Mouse (Mus musculus): Measurements from ENCODE around the gene Hddc3. TPM values are rescaled to one million over a fixed set of nuclear protein-coding genes. Genes with fewer than 3 reads are reported as not detected.

Hddc3 gene
- polyA plus RNA-seq, 2 experiments: 2.8 to 5.3 TPM

DNA sequence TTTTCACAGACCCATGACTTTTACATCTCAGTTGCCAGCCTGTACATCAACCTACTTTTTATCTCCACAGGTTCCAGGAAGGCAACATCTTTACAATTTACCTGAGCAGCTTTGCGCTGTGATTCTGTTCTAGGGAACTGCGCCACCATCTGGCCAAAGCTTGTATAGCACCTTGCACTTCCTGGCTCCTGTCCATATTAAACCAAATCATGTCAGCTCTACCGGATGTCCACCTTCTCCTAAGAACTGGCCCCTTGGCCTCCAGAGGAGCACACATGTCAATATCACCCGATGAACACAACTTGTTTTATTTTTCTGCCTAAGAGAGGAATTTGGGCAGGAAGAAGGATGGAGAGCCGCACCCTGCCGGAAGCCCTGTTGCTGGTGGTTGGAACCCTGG lies 34.6 kb downstream of the Hddc3 start:
- H3K4me2 ChIP-seq (ENCODE audit: low read depth): no peak overlapping the region
- H3K27me3 ChIP-seq (ENCODE audit: control insufficient read depth, insufficient read depth, low read length): no peaks in the 10 kb centered on the region
- no peaks in the 10 kb centered on the region for H3K9me3 ChIP-seq (ENCODE audit: control insufficient read depth, low read length)
- no peaks in the 10 kb centered on the region for H3K36me3 ChIP-seq (replicated peaks; ENCODE audit: control insufficient read depth, insufficient read depth, low read depth)
- H3K27ac ChIP-seq: no peak overlapping the region
- no peak overlapping the region for H3K4me3 ChIP-seq (ENCODE audit: insufficient read depth in 1 of 2, low read depth in 2 of 2, low read length in 2 of 2)
- peaks cover 0 to 3% of the 10 kb centered on the region in 2 experiments; a peak in 1 of 4 replicates for H3K4me1 ChIP-seq (replicated peaks; ENCODE audit: control insufficient read depth in 2 of 2, insufficient read depth in 2 of 2, low read length in 1 of 2)
- WGBS (ENCODE audit: insufficient replicate concordance): 37% methylated on average over 6 of the region's 6 CpGs
- DNase-seq (ENCODE audit: low read depth in 3 of 3, low spot score in 3 of 3) (no peak), ATAC-seq (ENCODE audit: insufficient read depth) (no peak)
- H3K9ac ChIP-seq (replicated peaks): no peak overlapping the region
- TF ChIP-seq EP300 (IDR thresholded peaks at IDR 0.05; ENCODE audit: low read depth) (no peak), CTCF (IDR thresholded peaks at IDR 0.05; ENCODE audit: low read depth) (peak; percentile 87)

DNA sequence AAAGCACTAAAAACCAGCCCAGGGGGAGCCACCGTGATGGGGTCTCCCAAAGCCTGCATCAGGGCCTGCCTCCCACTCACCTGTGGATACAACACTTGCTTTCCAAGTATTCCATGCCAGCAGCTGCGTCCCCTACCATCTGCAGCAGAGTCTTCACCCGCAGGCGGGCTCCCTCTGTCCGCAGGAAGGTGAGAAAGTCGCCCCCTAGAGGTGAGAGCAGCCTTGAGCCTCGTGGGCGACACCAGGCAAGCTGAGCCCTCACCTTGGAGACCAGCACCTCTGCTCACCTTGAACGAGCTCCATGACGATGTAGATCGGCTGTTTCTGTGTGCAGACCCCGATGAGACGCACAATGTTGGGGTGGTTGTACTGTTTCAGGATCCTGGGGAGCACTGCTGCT lies 36.6 kb downstream of the Hddc3 start:
- Histone ChIP-seq H3K4me1 (replicated peaks; ENCODE audit: control insufficient read depth in 2 of 2, insufficient read depth in 2 of 2, low read length in 1 of 2) (peaks cover 0 to 3% of the 10 kb centered on the region in 2 experiments; a peak in 1 of 4 replicates), H3K9me3 (ENCODE audit: control insufficient read depth, low read length) (no peaks in the 10 kb centered on the region), H3K27ac (no peak overlapping the region), H3K27me3 (ENCODE audit: control insufficient read depth, insufficient read depth, low read length) (no peaks in the 10 kb centered on the region), H3K36me3 (replicated peaks; ENCODE audit: control insufficient read depth, insufficient read depth, low read depth) (no peaks in the 10 kb centered on the region), H3K4me2 (ENCODE audit: low read depth) (no peak overlapping the region), H3K4me3 (ENCODE audit: insufficient read depth in 1 of 2, low read depth in 2 of 2, low read length in 2 of 2) (no peak overlapping the region), H3K9ac (replicated peaks) (no peak overlapping the region)
- ATAC-seq (ENCODE audit: insufficient read depth) (no peak), DNase-seq (ENCODE audit: low read depth in 3 of 3, low spot score in 3 of 3) (no peak)
- peak; percentile 81 for TF ChIP-seq CTCF (IDR thresholded peaks at IDR 0.05; ENCODE audit: low read depth)
- no peak for TF ChIP-seq EP300 (IDR thresholded peaks at IDR 0.05; ENCODE audit: low read depth)
- WGBS (ENCODE audit: insufficient replicate concordance): 60% methylated on average over 13 of the region's 13 CpGs

- Histone ChIP-seq H3K4me2 (ENCODE audit: low read depth) (no peak overlapping the region), H3K9ac (replicated peaks) (no peak overlapping the region), H3K4me3 (ENCODE audit: insufficient read depth in 1 of 2, low read depth in 2 of 2, low read length in 2 of 2) (no peak overlapping the region), H3K27ac (no peak overlapping the region), H3K36me3 (replicated peaks; ENCODE audit: control insufficient read depth, insufficient read depth, low read depth) (no peaks in the 10 kb centered on the region), H3K27me3 (ENCODE audit: control insufficient read depth, insufficient read depth, low read length) (peaks cover 14% of the 10 kb centered on the region), H3K4me1 (replicated peaks; ENCODE audit: control insufficient read depth in 2 of 2, insufficient read depth in 2 of 2, low read length in 1 of 2) (no peaks in the 10 kb centered on the region), H3K9me3 (ENCODE audit: control insufficient read depth, low read length) (no peaks in the 10 kb centered on the region)
- WGBS (ENCODE audit: insufficient replicate concordance): 74% methylated on average over 11 of the region's 11 CpGs
- no peak for DNase-seq (ENCODE audit: low read depth in 3 of 3, low spot score in 3 of 3)
- ATAC-seq (ENCODE audit: insufficient read depth): no peak
- TF ChIP-seq EP300 (IDR thresholded peaks at IDR 0.05; ENCODE audit: low read depth) (no peak), CTCF (IDR thresholded peaks at IDR 0.05; ENCODE audit: low read depth) (no peak)
Observed at GRCm38 (mm10) chr7:80382919-80383318, 40.0 kb downstream of the Hddc3 start.

GRCm38 (mm10) chr7:80386235-80386930 lies 43.5 kb downstream of the Hddc3 start:
- peaks cover 21% of the 10 kb centered on the region for H3K27me3 ChIP-seq (ENCODE audit: control insufficient read depth, insufficient read depth, low read length)
- DNase-seq (ENCODE audit: low read depth in 3 of 3, low spot score in 3 of 3) (peak; percentile 62 to 67 (median 63)), ATAC-seq (ENCODE audit: insufficient read depth) (peak; percentile 51; the same call in 1 of the 2 replicates)
- no peaks in the 10 kb centered on the region for H3K9me3 ChIP-seq (ENCODE audit: control insufficient read depth, low read length)
- H3K4me1 ChIP-seq (replicated peaks; ENCODE audit: control insufficient read depth in 2 of 2, insufficient read depth in 2 of 2, low read length in 1 of 2): no peaks in the 10 kb centered on the region
- TF ChIP-seq EP300 (IDR thresholded peaks at IDR 0.05; ENCODE audit: low read depth) (no peak), CTCF (IDR thresholded peaks at IDR 0.05; ENCODE audit: low read depth) (peak; percentile 95)
- WGBS (ENCODE audit: insufficient replicate concordance): 5% methylated on average over 18 of the region's 18 CpGs
- H3K27ac ChIP-seq: no peak overlapping the region
- H3K4me2 ChIP-seq (ENCODE audit: low read depth): peak overlapping the region; percentile 42
- H3K4me3 ChIP-seq (ENCODE audit: insufficient read depth in 1 of 2, low read depth in 2 of 2, low read length in 2 of 2): peak overlapping the region; percentile 33 to 34
- H3K9ac ChIP-seq (replicated peaks): no peak overlapping the region
- H3K36me3 ChIP-seq (replicated peaks; ENCODE audit: control insufficient read depth, insufficient read depth, low read depth): no peaks in the 10 kb centered on the region

GRCm38 (mm10) chr7:80387033-80387632 lies 44.2 kb downstream of the Hddc3 start:
- WGBS (ENCODE audit: insufficient replicate concordance): 8% methylated on average over 17 of the region's 17 CpGs
- H3K9me3 ChIP-seq (ENCODE audit: control insufficient read depth, low read length): no peaks in the 10 kb centered on the region
- DNase-seq (ENCODE audit: low read depth in 3 of 3, low spot score in 3 of 3) (no peak), ATAC-seq (ENCODE audit: insufficient read depth) (no peak)
- no peaks in the 10 kb centered on the region for H3K4me1 ChIP-seq (replicated peaks; ENCODE audit: control insufficient read depth in 2 of 2, insufficient read depth in 2 of 2, low read length in 1 of 2)
- TF ChIP-seq CTCF (IDR thresholded peaks at IDR 0.05; ENCODE audit: low read depth) (no peak), EP300 (IDR thresholded peaks at IDR 0.05; ENCODE audit: low read depth) (no peak)
- no peak overlapping the region for H3K27ac ChIP-seq
- H3K27me3 ChIP-seq (ENCODE audit: control insufficient read depth, insufficient read depth, low read length): peaks cover 21% of the 10 kb centered on the region
- H3K9ac ChIP-seq (replicated peaks): peak overlapping the region; percentile 40; the same call in 1 of the 2 replicates
- H3K4me3 ChIP-seq (ENCODE audit: insufficient read depth in 1 of 2, low read depth in 2 of 2, low read length in 2 of 2): peak overlapping the region; percentile 33 to 34
- H3K36me3 ChIP-seq (replicated peaks; ENCODE audit: control insufficient read depth, insufficient read depth, low read depth): no peaks in the 10 kb centered on the region; the same call in 1 of the 2 replicates
- peak overlapping the region; percentile 42 for H3K4me2 ChIP-seq (ENCODE audit: low read depth)

Measured in liver, embryonic 14.5 days (tissue).